Mouse (Mus musculus) kidney, postnatal 0 days (tissue): ENCODE measurements around the gene Rgs8. TPM values are rescaled to one million over a fixed set of nuclear protein-coding genes. Genes with fewer than 3 reads are reported as not detected.

ENCODE experiments used
- ATAC-seq: fragments of 200-750 bp; cut with Nextera tagmentation; replicated peaks from 2 replicates; pipeline ENCODE4 v1.8.0; 2017; ENCODE audit warnings: low read depth, moderate number of reproducible peaks, moderate TSS enrichment, moderate library complexity; ENCODE audit not compliant: low FRiP score
- DNase-seq: peaks from one replicate; pipeline ENCODE4 v3.0.0-alpha.2; 2016; ENCODE audit warnings: low spot score
- H3K27ac ChIP-seq: fragments of 300-500 bp; sonication (generic); 2 replicates; pipeline ENCODE4 v1.5.1; 2014; ENCODE audit warnings: mild to moderate bottlenecking
- H3K27me3 ChIP-seq: fragments of 300-500 bp; sonication (generic); 2 replicates; pipeline ENCODE4 v1.6.1; 2014; ENCODE audit warnings: low read length, mixed read lengths; ENCODE audit not compliant: insufficient read depth
- H3K36me3 ChIP-seq: fragments of 300-500 bp; sonication (generic); 2 replicates; pipeline ENCODE4 v1.6.1; 2014; ENCODE audit warnings: low read length, mixed read lengths; ENCODE audit not compliant: insufficient read depth
- H3K4me1 ChIP-seq: fragments of 300-500 bp; sonication (generic); replicated peaks from 2 replicates; pipeline ENCODE4 v1.6.1; 2014; ENCODE audit warnings: antibody characterized with exemption, low read length, mixed read lengths; ENCODE audit not compliant: insufficient read depth
- H3K4me2 ChIP-seq: fragments of 300-500 bp; sonication (generic); 2 replicates; pipeline ENCODE4 v1.6.1; 2014; ENCODE audit warnings: mild to moderate bottlenecking, low read length, moderate library complexity, mixed read lengths
- H3K4me3 ChIP-seq: fragments of 300-500 bp; sonication (generic); replicated peaks from 2 replicates; pipeline ENCODE4 v1.5.1; 2014; ENCODE audit warnings: low read depth, low read length
- H3K9ac ChIP-seq: fragments of 300-500 bp; sonication (generic); 2 replicates; pipeline ENCODE4 v1.6.1; 2014; ENCODE audit warnings: low read depth, low read length
- H3K9me3 ChIP-seq: fragments of 300-500 bp; sonication (generic); replicated peaks from 2 replicates; pipeline ENCODE4 v1.6.1; 2016; ENCODE audit warnings: low read length, inconsistent platforms, mixed read lengths
- CTCF ChIP-seq: IDR thresholded peaks from 2 replicates; pipeline ENCODE4 v1.5.1; 2016; ENCODE audit warnings: antibody characterized with exemption, low read depth, mild to moderate bottlenecking, moderate library complexity
- WGBS: fragments of 180-500 bp; shearing (Covaris S2); extraction: QIAGEN DNeasy Blood & Tissue Kit; methylation state at CpG from one replicate; pipeline ENCODE4 v1.1.7; 2014; 5-methylcytosine and 5-hydroxymethylcytosine counted together
- polyA plus RNA-seq: library from polyadenylated mRNA; unstranded; fragments of >200 nt; fragmentation: Nextera tagmentation; extraction: Ambion mirVana; gene quantifications from 2 replicates; pipeline ENCODE4 v1.2.1, GENCODE M21; 2015

Gene Rgs8
- polyA plus RNA-seq, 1 experiment from 2014 or later, result 0.03 TPM

DNA sequence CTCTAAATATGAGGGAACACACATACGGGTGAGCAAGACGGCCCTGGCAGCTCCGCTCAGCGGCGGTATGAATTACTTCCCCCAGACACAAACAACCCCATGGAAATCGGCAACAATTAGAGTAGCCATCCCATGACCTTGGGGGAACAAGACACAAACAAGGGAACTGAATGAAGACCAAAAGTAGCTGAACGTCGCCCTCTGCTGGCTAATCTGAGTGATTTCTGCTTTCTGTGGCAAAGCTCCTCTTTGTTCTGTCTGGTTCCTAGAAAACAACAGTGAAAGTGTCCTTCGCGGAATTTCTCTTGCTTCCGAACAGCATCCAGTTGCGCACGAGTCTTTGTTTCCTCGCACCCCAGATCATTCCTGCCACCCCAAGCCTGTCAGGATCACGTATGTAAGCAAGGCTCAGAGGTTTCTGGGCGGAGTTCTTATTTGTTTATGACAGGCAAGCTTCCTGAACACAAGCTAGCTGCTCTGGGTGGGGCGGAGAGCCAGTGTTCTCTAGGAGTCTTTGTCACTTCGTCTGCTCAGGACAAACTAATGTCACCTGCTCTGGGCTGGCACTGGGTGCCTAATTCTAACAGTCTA lies 96.5 kb downstream of the Rgs8 start, which contains the start of gene Rnasel:
Gene Rnasel (plus strand): TSS at position 216 of the 591 bp plus-strand sequence.
- peak; percentile 95 for DNase-seq
- H3K9me3 ChIP-seq, result no peaks in the 10 kb centered on the region
- WGBS, result 2% methylated on average over 18 of the region's 18 CpGs
- H3K4me1 ChIP-seq, result peaks cover 12% of the 10 kb centered on the region; the same call in 1 of the 2 replicates
- peak within 1 kb of the TSS; percentile 60; the same call in 1 of the 2 replicates for H3K9ac ChIP-seq
- peak within 1 kb of the TSS; percentile 41 for H3K4me3 ChIP-seq
- H3K4me2 ChIP-seq, result peak within 1 kb of the TSS; percentile 63
- no peaks in the 10 kb centered on the region for H3K36me3 ChIP-seq
- peak within 1 kb of the TSS; percentile 73 for H3K27ac ChIP-seq
- TF ChIP-seq CTCF, result peak; percentile 93
- ATAC-seq, result peak; percentile 71
- no peaks in the 10 kb centered on the region for H3K27me3 ChIP-seq

Other genes with a start within 250 kb of the Rgs8 start
- 0.23 and 0.39 TPM in 2 replicates for gene Shcbp1l, start 227.9 kb upstream of the Rgs8 start, polyA plus RNA-seq
- gene Dhx9, start 165.4 kb upstream of the Rgs8 start, polyA plus RNA-seq, result 26.0 and 26.4 TPM in 2 replicates
- 35.2 and 40.4 TPM in 2 replicates for gene Npl, start 103.0 kb upstream of the Rgs8 start, polyA plus RNA-seq
- 4.0 and 5.4 TPM in 2 replicates for gene Rgs16, start 87.3 kb downstream of the Rgs8 start, polyA plus RNA-seq
- 10.8 TPM in 2 replicates for gene Rnasel, start 96.4 kb downstream of the Rgs8 start, polyA plus RNA-seq
- gene Rgsl1, start 191.1 kb downstream of the Rgs8 start, polyA plus RNA-seq, result not detected in 2 replicates
- gene Teddm1b, start 221.3 kb downstream of the Rgs8 start, polyA plus RNA-seq, result 0.11 and 0.23 TPM in 2 replicates
- not detected in 2 replicates for gene Teddm1a, start 238.7 kb downstream of the Rgs8 start, polyA plus RNA-seq
- 226 and 230 TPM in 2 replicates for gene Glul, start 246.9 kb downstream of the Rgs8 start, polyA plus RNA-seq
- 0.52 and 0.63 TPM in 2 replicates for gene Teddm2, start 247.2 kb downstream of the Rgs8 start, polyA plus RNA-seq